Mouse (Mus musculus): ENCODE results near the gene Peli2.

GRCm38 (mm10) chr14:48120443-48120751 lies 226 bp upstream of the Peli2 start:
- TF ChIP-seq CHD2 (IDR thresholded peaks at IDR 0.05; ENCODE audit: low read depth, low read length) (no peak), ZC3H11A (IDR thresholded peaks at IDR 0.05; ENCODE audit: borderline replicate concordance, low read depth, low read length) (no peak), MAFK (IDR thresholded peaks at IDR 0.05; ENCODE audit: insufficient read depth, low read depth, low read length) (no peak), ZNF384 (IDR thresholded peaks at IDR 0.05; ENCODE audit: low read depth, low read length) (no peak)

Measured in ES-E14 (cell line).